Comparison of ENCODE assay signal across 13 mouse cellular contexts in the genomic region with DNA sequence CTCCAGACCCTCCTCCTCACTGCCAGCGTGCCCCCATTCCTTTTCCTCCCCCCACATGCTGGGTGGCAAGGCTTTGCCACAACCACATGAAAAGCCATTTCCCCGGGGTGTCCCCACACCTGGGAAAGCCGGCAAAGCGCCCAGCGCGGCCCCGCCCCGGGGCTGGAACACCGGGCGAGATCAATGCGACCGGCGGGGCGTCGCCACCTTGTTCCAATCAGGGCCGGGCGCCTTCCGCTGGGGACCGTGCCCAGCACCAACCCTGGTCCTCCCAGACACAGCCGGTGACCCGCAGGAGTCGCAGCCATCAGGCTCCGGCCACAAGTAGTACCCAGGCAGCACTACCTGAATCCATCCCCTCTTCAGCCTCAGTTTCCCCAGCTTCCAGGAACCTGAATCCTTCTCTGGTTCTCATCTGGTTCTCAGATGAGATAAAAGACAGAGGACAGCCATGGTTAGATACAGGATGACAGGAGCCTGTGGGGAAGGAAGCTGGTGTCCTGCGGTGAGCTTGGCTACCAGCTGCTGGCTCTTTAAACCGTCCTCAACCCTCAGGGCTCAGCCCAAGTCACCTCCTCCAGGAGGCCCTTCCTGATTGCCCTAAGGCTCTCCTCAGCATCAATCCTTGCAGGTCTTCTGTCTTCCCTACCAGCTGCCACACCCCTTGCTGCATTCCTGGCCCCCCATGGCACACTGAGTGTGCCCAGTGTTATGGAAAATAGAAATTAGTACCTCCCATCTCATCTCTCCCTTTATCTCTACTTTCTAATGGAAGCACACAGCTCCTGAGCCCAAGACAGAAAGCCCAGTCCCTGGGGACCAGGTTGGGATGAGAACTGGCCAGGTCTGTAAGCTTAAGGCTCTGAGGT. TPM values are rescaled to one million over a fixed set of nuclear protein-coding genes. Genes with fewer than 3 reads are reported as not detected.
A peak's percentile ranks its signal among the peaks of the same experiment; 100 is the strongest.
DNase-seq lines count a peak whose midpoint lies in the region; ATAC-seq and TF ChIP-seq lines count a peak whose summit lies in the region.
"Had no signal": no experiment of that assay in that cellular context is flagged by ENCODE, and none has a peak within 500 bp of the region (broad histone marks: within the 10 kb centered on the region; RNA-seq: fewer than 3 reads in every experiment).

No protein-coding gene starts in this region.

- no peak overlapping the region for H3K9ac ChIP-seq in lung, embryonic 15.5 days
- no peak overlapping the region for H3K9ac ChIP-seq in lung, postnatal 0 days (replicated peaks; ENCODE audit: low read depth)
- peak overlapping the region; percentile 51 for H3K9ac ChIP-seq in embryonic facial prominence, embryonic 13.5 days

- no peak for TF ChIP-seq EP300 in lung, postnatal 0 days (IDR thresholded peaks at IDR 0.05)

- H3K36me3 ChIP-seq in heart, embryonic 10.5 days: no peaks in the 10 kb centered on the region
- no peaks in the 10 kb centered on the region for H3K36me3 ChIP-seq in lung, embryonic 15.5 days
- no peaks in the 10 kb centered on the region for H3K36me3 ChIP-seq in lung, postnatal 0 days (ENCODE audit: insufficient read depth, low read length)
- H3K36me3 ChIP-seq in embryonic facial prominence, embryonic 13.5 days: no peaks in the 10 kb centered on the region

- H3K4me1 ChIP-seq in heart, embryonic 10.5 days: peaks cover 14% of the 10 kb centered on the region; the same call in 1 of the 2 replicates
- peaks cover 12% of the 10 kb centered on the region; the same call in 1 of the 2 replicates for H3K4me1 ChIP-seq in lung, embryonic 15.5 days
- no peaks in the 10 kb centered on the region for H3K4me1 ChIP-seq in lung, postnatal 0 days (ENCODE audit: insufficient read depth, low read depth, low read length)
- peaks cover 49% of the 10 kb centered on the region for H3K4me1 ChIP-seq in embryonic facial prominence, embryonic 13.5 days

- WGBS in heart, embryonic 10.5 days: under 1% methylated on average over 25 of the region's 25 CpGs
- WGBS in lung, embryonic 15.5 days: 1% methylated on average over 25 of the region's 25 CpGs
- WGBS in lung, postnatal 0 days: 2% methylated on average over 25 of the region's 25 CpGs
- 1% methylated on average over 25 of the region's 25 CpGs for WGBS in embryonic facial prominence, embryonic 13.5 days

- no peak overlapping the region; the same call in 1 of the 2 replicates for H3K4me2 ChIP-seq in lung, embryonic 15.5 days
- H3K4me2 ChIP-seq in lung, postnatal 0 days (replicated peaks; ENCODE audit: low read depth, low read length): no peak overlapping the region
- H3K4me2 ChIP-seq in embryonic facial prominence, embryonic 13.5 days: peak overlapping the region; percentile 41

- no peaks in the 10 kb centered on the region for H3K9me3 ChIP-seq in heart, embryonic 10.5 days
- H3K9me3 ChIP-seq in lung, embryonic 15.5 days: no peaks in the 10 kb centered on the region
- H3K9me3 ChIP-seq in lung, postnatal 0 days (ENCODE audit: low read length): no peaks in the 10 kb centered on the region
- H3K9me3 ChIP-seq in embryonic facial prominence, embryonic 13.5 days: no peaks in the 10 kb centered on the region
- H3K9me3 ChIP-seq: megakaryocyte, embryonic 14.5 days had no signal

- H3K27me3 ChIP-seq in heart, embryonic 10.5 days (ENCODE audit: insufficient read depth, poor library complexity, severe bottlenecking): peaks cover 100% of the 10 kb centered on the region
- peaks cover 92% of the 10 kb centered on the region for H3K27me3 ChIP-seq in lung, embryonic 15.5 days
- H3K27me3 ChIP-seq in lung, postnatal 0 days (replicated peaks; ENCODE audit: insufficient read depth, low read length): peaks cover 35% of the 10 kb centered on the region
- peaks cover 99% of the 10 kb centered on the region for H3K27me3 ChIP-seq in embryonic facial prominence, embryonic 13.5 days
- H3K27me3 ChIP-seq: megakaryocyte, embryonic 14.5 days had no signal

- no peak for TF ChIP-seq CTCF in lung, postnatal 0 days (IDR thresholded peaks at IDR 0.05)

- H3K27ac ChIP-seq in heart, embryonic 10.5 days: no peak overlapping the region
- no peak overlapping the region for H3K27ac ChIP-seq in lung, embryonic 15.5 days
- H3K27ac ChIP-seq in lung, postnatal 0 days (ENCODE audit: low read length): no peak overlapping the region
- H3K27ac ChIP-seq in embryonic facial prominence, embryonic 13.5 days: no peak overlapping the region
- H3K27ac ChIP-seq: layer of hippocampus, adult 2 months had no signal

- peak overlapping the region; percentile 31 for H3K4me3 ChIP-seq in heart, embryonic 10.5 days
- H3K4me3 ChIP-seq in lung, embryonic 15.5 days: 0 out of 2 replicates have a peak overlapping the region, but pooled peaks have one; percentile 2
- H3K4me3 ChIP-seq in lung, postnatal 0 days (ENCODE audit: low read depth, low read length): no peak overlapping the region
- H3K4me3 ChIP-seq in embryonic facial prominence, embryonic 13.5 days: peak overlapping the region; percentile 6; the same call in 1 of the 2 replicates
- H3K4me3 ChIP-seq: layer of hippocampus, adult 2 months had no signal

- ATAC-seq in lung, embryonic 15.5 days (ENCODE audit: borderline replicate concordance, extremely low read depth, low FRiP score, low TSS enrichment): no peak
- no peak for ATAC-seq in lung, postnatal 0 days
- ATAC-seq in embryonic facial prominence, embryonic 13.5 days (ENCODE audit: insufficient number of reproducible peaks, insufficient read depth, low FRiP score, low TSS enrichment, low read depth): peak; percentile 38; the same call in 1 of the 2 replicates
- ATAC-seq in megakaryocyte, adult 5-6 weeks (ENCODE audit: poor library complexity, severe bottlenecking): peak; percentile 55; the same call in 1 of the 2 replicates

- DNase-seq in heart, embryonic 10.5 days (ENCODE audit: low spot score): no peak
- DNase-seq in heart, adult 11 months: no peak
- no peak for DNase-seq in lung, postnatal 0 days (ENCODE audit: low spot score)
- DNase-seq in embryo, embryonic 11 days: no peak
- no peak for DNase-seq in urinary bladder, postnatal 36 days (ENCODE audit: low spot score in 2 of 2)
- DNase-seq: adrenal gland, postnatal 36 days; cerebellum, adult 18-20 months; liver had no signal

RNA-seq across cellular contexts. Expression of a gene that starts 20.4 kb away (rescaled TPM):
- polyA plus RNA-seq in heart, embryonic 10.5 days (2016; fragmentation: Nextera tagmentation; extraction: Ambion mirVana): 0.05 TPM in 1 of 2 replicates, not detected in the other
- 0.04 and 0.20 TPM in 2 replicates for polyA plus RNA-seq in lung, embryonic 15.5 days (2015; fragmentation: Nextera tagmentation; extraction: Ambion mirVana)
- polyA plus RNA-seq in lung, postnatal 0 days (2015; fragmentation: Nextera tagmentation; extraction: Ambion mirVana): 0.13 and 0.18 TPM in 2 replicates
- 3.1 and 3.9 TPM in 2 replicates for polyA plus RNA-seq in embryonic facial prominence, embryonic 13.5 days (2015; fragmentation: Nextera tagmentation; extraction: Ambion mirVana)
- total RNA-seq in megakaryocyte, adult 5-6 weeks (2015): 18.1 and 20.8 TPM in 2 replicates
- 4.3 and 6.5 TPM in 2 replicates for total RNA-seq in megakaryocyte, adult 5-6 weeks (2017)
- total RNA-seq: layer of hippocampus, adult 2 months had no signal

Comparison
In these comparisons a context has a peak if more than half of its experiments do, and no peak if none do; other contexts are left out.
1. ATAC-seq: peak in embryonic facial prominence, embryonic 13.5 days (single experiment) and megakaryocyte, adult 5-6 weeks (single experiment); none in lung, embryonic 15.5 days (single experiment) and lung, postnatal 0 days (single experiment).